Comparison of ENCODE assay signal across 8 mouse cellular contexts in the genomic region with DNA sequence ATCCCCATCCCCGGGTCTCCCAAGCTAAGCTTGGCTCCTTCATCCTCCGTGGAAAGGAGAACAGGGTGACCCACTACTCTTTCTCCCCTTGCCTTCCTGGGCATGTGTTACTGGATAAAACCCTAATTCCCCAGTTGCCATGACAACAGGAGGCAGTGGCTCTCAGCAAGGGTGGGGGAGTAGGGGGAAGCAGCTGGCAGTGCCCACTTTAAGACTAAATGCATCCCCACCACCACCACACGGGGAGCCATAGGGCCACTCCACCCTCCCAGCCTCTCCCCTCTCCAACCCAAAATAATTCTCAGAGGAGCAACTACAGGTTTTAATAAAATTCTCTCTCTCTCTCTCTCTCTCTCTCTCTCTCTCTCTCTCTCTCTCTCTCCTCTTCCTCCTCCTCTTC. TPM values are rescaled to one million over a fixed set of nuclear protein-coding genes. Genes with fewer than 3 reads are reported as not detected.
DNase-seq lines count a peak whose midpoint lies in the region; ATAC-seq and TF ChIP-seq lines count a peak whose summit lies in the region.

No protein-coding gene starts in this region.

- no peaks in the 10 kb centered on the region for H3K27me3 ChIP-seq in heart, embryonic 11.5 days (ENCODE audit: control insufficient read depth, insufficient read depth, low read length)
- peaks cover 2% of the 10 kb centered on the region; the same call in 1 of the 2 replicates for H3K27me3 ChIP-seq in heart, adult 2 months (ENCODE audit: control insufficient read depth, insufficient read depth, low read length)
- H3K27me3 ChIP-seq in hindbrain, embryonic 10.5 days (ENCODE audit: insufficient read depth, poor library complexity, severe bottlenecking), result peaks cover 9% of the 10 kb centered on the region

- no peak for ATAC-seq in heart, embryonic 11.5 days (replicated peaks; ENCODE audit: insufficient number of reproducible peaks, low FRiP score, low TSS enrichment)

- no peak for TF ChIP-seq EP300 in heart, adult 2 months (IDR thresholded peaks at IDR 0.05; ENCODE audit: insufficient read depth, low read depth, low read length)

- no peaks in the 10 kb centered on the region for H3K79me2 ChIP-seq in heart, adult 2 months (replicated peaks; ENCODE audit: control insufficient read depth, insufficient read depth, low read length)

- H3K36me3 ChIP-seq in heart, embryonic 11.5 days (ENCODE audit: control insufficient read depth, insufficient read depth, low read length), result peaks cover 4% of the 10 kb centered on the region; the same call in 1 of the 2 replicates
- H3K36me3 ChIP-seq in heart, adult 2 months (ENCODE audit: control insufficient read depth, insufficient read depth, low read length), result no peaks in the 10 kb centered on the region
- H3K36me3 ChIP-seq in hindbrain, embryonic 10.5 days, result peaks cover 13% of the 10 kb centered on the region

- WGBS in heart, embryonic 11.5 days (ENCODE audit: insufficient replicate concordance), result 22% methylated on average over 3 of the region's 3 CpGs
- WGBS in heart, adult 2 months, result 27% methylated on average over 3 of the region's 3 CpGs
- 32% methylated on average over 3 of the region's 3 CpGs for WGBS in bone marrow, adult 2 months
- WGBS in hindbrain, embryonic 10.5 days, result 23% methylated on average over 3 of the region's 3 CpGs
- 3% methylated on average over 3 of the region's 3 CpGs for whole genome bisulfite sequencing in olfactory bulb, adult 2 months

- TF ChIP-seq CTCF in heart, adult 2 months (IDR thresholded peaks at IDR 0.05), result no peak
- 0 out of 2 replicates have a peak, but pooled peaks have one; percentile 6 for TF ChIP-seq CTCF in bone marrow, adult 2 months (IDR thresholded peaks at IDR 0.05; ENCODE audit: control insufficient read depth, insufficient read depth, low read length)
- TF ChIP-seq CTCF in olfactory bulb, adult 2 months (IDR thresholded peaks at IDR 0.05; ENCODE audit: insufficient read depth, low read depth, low read length), result no peak

- H3K9ac ChIP-seq in heart, embryonic 11.5 days (ENCODE audit: low read depth, low read length), result no peak overlapping the region
- no peak overlapping the region for H3K9ac ChIP-seq in heart, adult 2 months (ENCODE audit: low read depth, low read length)

- no peak for DNase-seq in heart, adult 2 months
- DNase-seq in hindbrain, embryonic 10.5 days (ENCODE audit: low spot score), result peak; percentile 33
- peak; percentile 70 to 74 for DNase-seq in left cerebral cortex, postnatal 36 days (ENCODE audit: low spot score in 2 of 2)
- DNase-seq in thymus, postnatal 25 days, result no peak
- DNase-seq in cerebellum, postnatal 36 days, result no peak

- peak overlapping the region; percentile 91 for H3K4me2 ChIP-seq in heart, embryonic 11.5 days

- no peaks in the 10 kb centered on the region; the same call in none of the 2 replicates for H3K9me3 ChIP-seq in heart, embryonic 11.5 days (replicated peaks; ENCODE audit: control insufficient read depth, low read length)
- H3K9me3 ChIP-seq in hindbrain, embryonic 10.5 days, result no peaks in the 10 kb centered on the region; the same call in 1 of the 2 replicates

- intact Hi-C loops in heart, adult 2 months (cut with DNase I), result no loop called here
- intact Hi-C loops in left cerebral cortex, postnatal 36 days (cut with DNase I), result no loop called here

- TF ChIP-seq POLR2A in heart, adult 2 months (IDR thresholded peaks at IDR 0.05; ENCODE audit: insufficient read depth, low read depth, low read length), result no peak
- no peak for TF ChIP-seq POLR2A in bone marrow, adult 2 months (IDR thresholded peaks at IDR 0.05; ENCODE audit: borderline replicate concordance, control insufficient read depth, low read depth, low read length)
- no peak for TF ChIP-seq POLR2A in olfactory bulb, adult 2 months (IDR thresholded peaks at IDR 0.05; ENCODE audit: insufficient read depth, low read depth, low read length)

- 0 out of 2 replicates have a peak overlapping the region, but pooled peaks have one; percentile 15 for H3K27ac ChIP-seq in heart, embryonic 11.5 days (ENCODE audit: low read depth, low read length)
- H3K27ac ChIP-seq in heart, adult 2 months, result no peak overlapping the region
- no peak overlapping the region for H3K27ac ChIP-seq in bone marrow, adult 2 months (ENCODE audit: control insufficient read depth, insufficient read depth, low read depth, low read length, poor library complexity)
- H3K27ac ChIP-seq in hindbrain, embryonic 10.5 days, result peak overlapping the region; percentile 95
- peak overlapping the region; percentile 94 for H3K27ac ChIP-seq in olfactory bulb, adult 2 months (ENCODE audit: insufficient read depth, low read depth, low read length)

- H3K4me3 ChIP-seq in heart, embryonic 11.5 days (ENCODE audit: low read depth, low read length), result peak overlapping the region; percentile 80
- H3K4me3 ChIP-seq in heart, adult 2 months, result no peak overlapping the region
- H3K4me3 ChIP-seq in bone marrow, adult 2 months (replicated peaks; ENCODE audit: control insufficient read depth, low read depth, low read length), result no peak overlapping the region
- peak overlapping the region; percentile 80 for H3K4me3 ChIP-seq in hindbrain, embryonic 10.5 days
- peak overlapping the region; percentile 74 for H3K4me3 ChIP-seq in olfactory bulb, adult 2 months (ENCODE audit: insufficient read depth, low read depth, low read length)

- H3K4me1 ChIP-seq in heart, embryonic 11.5 days (ENCODE audit: control insufficient read depth, insufficient read depth, low read length), result peaks cover 18% of the 10 kb centered on the region
- H3K4me1 ChIP-seq in heart, adult 2 months (ENCODE audit: control insufficient read depth, insufficient read depth, low read length), result no peaks in the 10 kb centered on the region; the same call in 1 of the 2 replicates
- H3K4me1 ChIP-seq in bone marrow, adult 2 months (ENCODE audit: control insufficient read depth, insufficient read depth, low read length), result no peaks in the 10 kb centered on the region
- H3K4me1 ChIP-seq in hindbrain, embryonic 10.5 days (replicated peaks), result peaks cover 72% of the 10 kb centered on the region
- H3K4me1 ChIP-seq in olfactory bulb, adult 2 months (ENCODE audit: control insufficient read depth, insufficient read depth, low read length), result peaks cover 42% of the 10 kb centered on the region

RNA-seq across cellular contexts. Expression of gene Mpp2, which starts 2.0 kb away (rescaled TPM):
- polyA plus RNA-seq in heart, embryonic 11.5 days (2014; fragmentation: Nextera tagmentation; extraction: Ambion mirVana), result 9.7 and 11.4 TPM in 2 replicates
- 1 to 10 TPM; 2.3 to 2.6 TPM for total RNA-seq in heart, adult 2 months (2021)
- 5.3 and 5.6 TPM in 2 replicates for polyA plus RNA-seq in heart, adult 2 months (2012; rRNA removed)
- 11.9 and 18.2 TPM in 2 replicates for polyA plus RNA-seq in bone marrow, adult 2 months (2011; ENCODE audit: insufficient read depth, insufficient read length, low replicate concordance, missing spikeins)
- 12.8 and 18.6 TPM in 2 replicates for polyA plus RNA-seq in hindbrain, embryonic 10.5 days (2016; fragmentation: Nextera tagmentation; extraction: Ambion mirVana)
- total RNA-seq in left cerebral cortex, postnatal 36 days (2021), result 100 to 1,000 TPM; 148 to 157 TPM
- not detected in 2 replicates for polyA plus RNA-seq in olfactory bulb, adult 2 months (2012; ENCODE audit: insufficient read depth, insufficient read length, low replicate concordance, missing spikeins)

RNA-seq across cellular contexts. Expression of gene Ppy, which starts 14.8 kb away (rescaled TPM):
- polyA plus RNA-seq in heart, embryonic 11.5 days (2014; fragmentation: Nextera tagmentation; extraction: Ambion mirVana), result not detected in 2 replicates
- total RNA-seq in heart, adult 2 months (2021), result not detected
- not detected in 2 replicates for polyA plus RNA-seq in heart, adult 2 months (2012; rRNA removed)
- not detected in 2 replicates for polyA plus RNA-seq in bone marrow, adult 2 months (2011; ENCODE audit: insufficient read depth, insufficient read length, low replicate concordance, missing spikeins)
- not detected in 2 replicates for polyA plus RNA-seq in hindbrain, embryonic 10.5 days (2016; fragmentation: Nextera tagmentation; extraction: Ambion mirVana)
- not detected for total RNA-seq in left cerebral cortex, postnatal 36 days (2021)
- polyA plus RNA-seq in olfactory bulb, adult 2 months (2012; ENCODE audit: insufficient read depth, insufficient read length, low replicate concordance, missing spikeins), result not detected in 2 replicates

RNA-seq across cellular contexts. Expression of gene Pyy, which starts 21.3 kb away (rescaled TPM):
- polyA plus RNA-seq in heart, embryonic 11.5 days (2014; fragmentation: Nextera tagmentation; extraction: Ambion mirVana), result 0.69 TPM in 1 of 2 replicates, not detected in the other
- total RNA-seq in heart, adult 2 months (2021), result not detected
- not detected in 2 replicates for polyA plus RNA-seq in heart, adult 2 months (2012; rRNA removed)
- not detected in 2 replicates for polyA plus RNA-seq in bone marrow, adult 2 months (2011; ENCODE audit: insufficient read depth, insufficient read length, low replicate concordance, missing spikeins)
- polyA plus RNA-seq in hindbrain, embryonic 10.5 days (2016; fragmentation: Nextera tagmentation; extraction: Ambion mirVana), result 0.50 and 0.97 TPM in 2 replicates
- not detected for total RNA-seq in left cerebral cortex, postnatal 36 days (2021)
- polyA plus RNA-seq in olfactory bulb, adult 2 months (2012; ENCODE audit: insufficient read depth, insufficient read length, low replicate concordance, missing spikeins), result not detected in 2 replicates

RNA-seq across cellular contexts. Expression of gene Cd300lg, which starts 45.0 kb away (rescaled TPM):
- 0.70 and 0.79 TPM in 2 replicates for polyA plus RNA-seq in heart, embryonic 11.5 days (2014; fragmentation: Nextera tagmentation; extraction: Ambion mirVana)
- 10 to 100 TPM; 51.6 to 70.1 TPM for total RNA-seq in heart, adult 2 months (2021)
- 102 and 143 TPM in 2 replicates for polyA plus RNA-seq in heart, adult 2 months (2012; rRNA removed)
- polyA plus RNA-seq in bone marrow, adult 2 months (2011; ENCODE audit: insufficient read depth, insufficient read length, low replicate concordance, missing spikeins), result 5.0 and 5.8 TPM in 2 replicates
- 0.12 and 0.35 TPM in 2 replicates for polyA plus RNA-seq in hindbrain, embryonic 10.5 days (2016; fragmentation: Nextera tagmentation; extraction: Ambion mirVana)
- total RNA-seq in left cerebral cortex, postnatal 36 days (2021), result under 1 TPM in 1 of 2 experiments, not detected in 1; 0.32 TPM
- polyA plus RNA-seq in olfactory bulb, adult 2 months (2012; ENCODE audit: insufficient read depth, insufficient read length, low replicate concordance, missing spikeins), result not detected in 2 replicates

RNA-seq across cellular contexts. Expression of gene Mpp3, which starts 58.1 kb away (rescaled TPM):
- 2.7 and 3.4 TPM in 2 replicates for polyA plus RNA-seq in heart, embryonic 11.5 days (2014; fragmentation: Nextera tagmentation; extraction: Ambion mirVana)
- 1 to 10 TPM; 1.4 to 1.5 TPM for total RNA-seq in heart, adult 2 months (2021)
- polyA plus RNA-seq in heart, adult 2 months (2012; rRNA removed), result 4.5 and 5.3 TPM in 2 replicates
- not detected in 2 replicates for polyA plus RNA-seq in bone marrow, adult 2 months (2011; ENCODE audit: insufficient read depth, insufficient read length, low replicate concordance, missing spikeins)
- 14.4 and 27.4 TPM in 2 replicates for polyA plus RNA-seq in hindbrain, embryonic 10.5 days (2016; fragmentation: Nextera tagmentation; extraction: Ambion mirVana)
- total RNA-seq in left cerebral cortex, postnatal 36 days (2021), result 10 to 100 TPM; 69.0 to 85.2 TPM
- polyA plus RNA-seq in olfactory bulb, adult 2 months (2012; ENCODE audit: insufficient read depth, insufficient read length, low replicate concordance, missing spikeins), result not detected in 2 replicates

Comparison
In these comparisons a context has a peak if more than half of its experiments do, and no peak if none do; other contexts are left out.
1. H3K27ac ChIP-seq: peak in heart, embryonic 11.5 days (single experiment), hindbrain, embryonic 10.5 days (single experiment) and olfactory bulb, adult 2 months (single experiment); none in heart, adult 2 months (single experiment) and bone marrow, adult 2 months (single experiment).
2. H3K4me3 ChIP-seq: peak in heart, embryonic 11.5 days (single experiment), hindbrain, embryonic 10.5 days (single experiment) and olfactory bulb, adult 2 months (single experiment); none in heart, adult 2 months (single experiment) and bone marrow, adult 2 months (single experiment).
3. DNase-seq: peak in hindbrain, embryonic 10.5 days (single experiment) and left cerebral cortex, postnatal 36 days (2 of 2); none in heart, adult 2 months (0 of 2), thymus, postnatal 25 days (single experiment) and cerebellum, postnatal 36 days (0 of 2).